Mouse (Mus musculus): Measurements from ENCODE around the gene Greb1. TPM values are rescaled to one million over a fixed set of nuclear protein-coding genes. Genes with fewer than 3 reads are reported as not detected.

Gene Greb1
- total and polyA plus RNA-seq, 3 experiments: 0.25 to 0.51 (median 0.39) TPM

DNA sequence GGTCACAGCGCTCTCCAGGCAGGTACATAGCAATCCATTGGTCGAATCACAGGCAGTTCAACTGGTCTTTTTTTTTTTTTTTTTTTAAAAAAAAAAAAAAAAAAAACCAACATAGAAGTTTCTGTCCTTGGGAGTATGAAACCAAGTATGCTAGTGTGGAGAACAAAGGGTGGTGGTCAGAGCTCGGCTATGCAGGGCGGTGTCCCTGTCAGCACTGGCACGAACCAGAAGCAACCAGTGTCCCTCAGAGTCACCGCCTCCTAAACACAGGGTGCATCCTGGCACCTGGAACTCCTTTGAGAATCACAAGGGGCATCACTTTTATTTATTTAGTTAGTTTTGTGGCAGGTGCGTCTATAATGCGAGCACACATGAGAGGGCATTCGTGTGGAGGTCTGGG lies 47.1 kb downstream of the Greb1 start:
- no peaks in the 10 kb centered on the region for H3K27me3 ChIP-seq (ENCODE audit: control insufficient read depth, insufficient read depth, low read length)
- DNase-seq: no peak
- H3K36me3 ChIP-seq (ENCODE audit: control insufficient read depth, insufficient read depth, low read length): no peaks in the 10 kb centered on the region
- 79% methylated on average over 9 of the region's 9 CpGs for WGBS
- TF ChIP-seq EP300 (IDR thresholded peaks at IDR 0.05; ENCODE audit: insufficient read depth, low read depth, low read length) (no peak), POLR2A (IDR thresholded peaks at IDR 0.05; ENCODE audit: insufficient read depth, low read depth, low read length) (no peak), CTCF (IDR thresholded peaks at IDR 0.05) (no peak)
- H3K79me2 ChIP-seq (replicated peaks; ENCODE audit: control insufficient read depth, insufficient read depth, low read length): no peaks in the 10 kb centered on the region
- H3K4me1 ChIP-seq (ENCODE audit: control insufficient read depth, insufficient read depth, low read length): no peaks in the 10 kb centered on the region
- no peak overlapping the region for H3K9ac ChIP-seq (ENCODE audit: low read depth, low read length)
- no peak overlapping the region for H3K4me3 ChIP-seq
- H3K27ac ChIP-seq: no peak overlapping the region
- intact Hi-C loops (cut with DNase I): loop anchor here (10.0 kb wide), 1 partner anchor 89 kb away; no protein-coding TSS in a partner anchor

DNA sequence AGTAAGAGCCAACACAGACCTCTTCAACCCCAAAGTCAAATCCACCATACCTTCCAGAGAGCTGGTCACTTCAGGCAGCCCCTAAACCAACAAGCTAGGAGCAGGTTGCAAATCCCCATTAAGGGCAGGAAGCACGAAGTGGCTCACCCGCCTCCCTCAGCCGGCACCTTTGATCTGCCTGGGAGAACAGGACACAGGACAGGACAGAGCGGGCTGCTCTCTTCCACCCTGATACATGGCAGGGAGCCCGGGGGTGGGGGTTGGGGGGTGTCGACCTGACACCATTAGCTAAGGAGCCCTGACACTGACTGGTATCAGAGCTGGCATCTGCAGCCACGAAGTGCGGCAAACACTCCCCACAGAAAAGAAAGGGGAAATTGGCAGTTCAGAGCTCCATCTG lies 47.6 kb downstream of the Greb1 start:
- no peaks in the 10 kb centered on the region for H3K27me3 ChIP-seq (ENCODE audit: control insufficient read depth, insufficient read depth, low read length)
- H3K36me3 ChIP-seq (ENCODE audit: control insufficient read depth, insufficient read depth, low read length): no peaks in the 10 kb centered on the region
- no peaks in the 10 kb centered on the region for H3K79me2 ChIP-seq (replicated peaks; ENCODE audit: control insufficient read depth, insufficient read depth, low read length)
- H3K9ac ChIP-seq (ENCODE audit: low read depth, low read length): no peak overlapping the region
- no peak for DNase-seq
- no peak overlapping the region for H3K4me3 ChIP-seq
- WGBS: 28% methylated on average over 8 of the region's 8 CpGs
- no peaks in the 10 kb centered on the region for H3K4me1 ChIP-seq (ENCODE audit: control insufficient read depth, insufficient read depth, low read length)
- intact Hi-C loops (cut with DNase I): loop anchor here (10.0 kb wide), 1 partner anchor 88 kb away; no protein-coding TSS in a partner anchor
- TF ChIP-seq CTCF (IDR thresholded peaks at IDR 0.05) (no peak), EP300 (IDR thresholded peaks at IDR 0.05; ENCODE audit: insufficient read depth, low read depth, low read length) (no peak), POLR2A (IDR thresholded peaks at IDR 0.05; ENCODE audit: insufficient read depth, low read depth, low read length) (no peak)
- H3K27ac ChIP-seq: no peak overlapping the region

DNA sequence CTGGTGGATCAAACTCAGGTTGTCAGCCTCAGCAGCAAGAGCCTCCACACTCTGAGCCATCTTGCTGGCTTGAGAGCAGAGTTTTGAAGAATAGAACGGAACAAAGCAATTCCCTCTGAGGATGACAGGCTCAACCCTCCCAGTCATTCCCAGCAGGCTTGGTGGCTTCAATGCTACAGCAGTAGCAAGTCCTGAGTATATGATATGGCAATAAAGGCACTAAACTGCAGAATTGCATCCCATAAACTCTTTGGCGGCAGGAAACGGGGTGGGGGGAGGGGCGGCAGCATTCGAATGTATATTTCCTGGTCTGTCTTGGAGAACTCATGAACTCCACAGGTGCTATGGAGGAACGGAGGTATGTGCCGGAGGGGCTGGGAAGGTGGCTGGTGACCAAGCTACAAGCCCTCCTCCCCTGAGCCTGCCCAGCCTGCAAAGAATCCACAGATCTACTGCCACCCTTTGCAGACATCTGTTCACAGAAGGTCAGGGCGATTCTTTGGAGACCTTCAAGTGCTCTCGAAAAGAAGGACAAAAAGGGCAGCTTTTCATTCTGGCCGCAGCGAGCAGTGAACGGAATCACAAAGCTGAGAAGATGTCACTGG lies 48.3 kb downstream of the Greb1 start:
- Histone ChIP-seq H3K79me2 (replicated peaks; ENCODE audit: control insufficient read depth, insufficient read depth, low read length) (no peaks in the 10 kb centered on the region), H3K27me3 (ENCODE audit: control insufficient read depth, insufficient read depth, low read length) (no peaks in the 10 kb centered on the region), H3K36me3 (ENCODE audit: control insufficient read depth, insufficient read depth, low read length) (no peaks in the 10 kb centered on the region), H3K4me1 (ENCODE audit: control insufficient read depth, insufficient read depth, low read length) (no peaks in the 10 kb centered on the region), H3K9ac (ENCODE audit: low read depth, low read length) (no peak overlapping the region), H3K27ac (no peak overlapping the region), H3K4me3 (no peak overlapping the region)
- WGBS: 80% methylated on average over 12 of the region's 12 CpGs
- intact Hi-C loops (cut with DNase I): loop anchor here (10.0 kb wide), 1 partner anchor 88 kb away; no protein-coding TSS in a partner anchor
- TF ChIP-seq CTCF (IDR thresholded peaks at IDR 0.05): no peak
- no peak for TF ChIP-seq EP300 (IDR thresholded peaks at IDR 0.05; ENCODE audit: insufficient read depth, low read depth, low read length)
- no peak for TF ChIP-seq POLR2A (IDR thresholded peaks at IDR 0.05; ENCODE audit: insufficient read depth, low read depth, low read length)
- DNase-seq: no peak

DNA sequence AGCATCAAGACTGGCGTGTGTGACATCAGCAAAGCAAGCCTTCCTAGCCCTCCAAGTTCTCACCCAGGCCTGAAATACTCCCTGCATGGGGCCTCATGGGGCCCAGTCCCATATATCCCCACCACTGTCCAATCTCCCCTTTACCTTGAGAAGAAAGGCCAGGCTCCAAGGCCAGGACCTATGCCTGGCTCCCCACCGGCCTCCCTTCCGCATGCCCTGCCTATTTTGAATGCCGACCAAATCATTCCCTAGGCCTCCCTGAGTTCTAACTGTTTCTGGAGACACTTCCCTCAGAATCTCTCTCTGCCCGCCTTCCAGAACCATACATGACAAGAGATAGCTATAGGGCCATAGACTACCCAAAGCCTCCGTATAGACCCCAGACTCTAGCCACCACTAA lies 49.1 kb downstream of the Greb1 start:
- no peak overlapping the region for H3K9ac ChIP-seq (ENCODE audit: low read depth, low read length)

DNA sequence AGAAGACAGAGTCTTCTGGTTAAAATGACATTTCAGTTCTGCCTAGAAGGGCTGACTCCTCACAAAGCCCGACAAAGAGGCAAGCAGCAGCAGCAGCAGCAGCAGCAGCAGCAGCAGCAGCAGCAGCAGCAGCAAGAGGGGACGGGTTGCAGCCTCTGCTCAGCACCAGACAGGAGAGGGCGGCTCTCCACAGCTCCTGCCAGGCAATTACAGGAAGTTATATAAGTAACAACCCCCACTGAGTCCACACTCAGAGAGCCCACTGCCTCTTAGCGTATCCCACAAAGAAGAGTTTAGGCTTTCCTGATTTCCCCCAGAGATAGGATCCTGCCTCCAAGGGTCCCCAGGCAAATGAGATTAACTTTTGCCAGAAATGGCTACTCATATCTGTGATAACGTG lies 60.6 kb downstream of the Greb1 start:
- Histone ChIP-seq H3K27me3 (ENCODE audit: control insufficient read depth, insufficient read depth, low read length) (no peaks in the 10 kb centered on the region), H3K36me3 (ENCODE audit: control insufficient read depth, insufficient read depth, low read length) (no peaks in the 10 kb centered on the region), H3K4me3 (no peak overlapping the region), H3K79me2 (replicated peaks; ENCODE audit: control insufficient read depth, insufficient read depth, low read length) (no peaks in the 10 kb centered on the region), H3K27ac (no peak overlapping the region), H3K4me1 (ENCODE audit: control insufficient read depth, insufficient read depth, low read length) (no peaks in the 10 kb centered on the region), H3K9ac (ENCODE audit: low read depth, low read length) (no peak overlapping the region)
- no peak for DNase-seq
- WGBS: 28% methylated on average over 5 of the region's 5 CpGs
- TF ChIP-seq POLR2A (IDR thresholded peaks at IDR 0.05; ENCODE audit: insufficient read depth, low read depth, low read length) (no peak), CTCF (IDR thresholded peaks at IDR 0.05) (no peak), EP300 (IDR thresholded peaks at IDR 0.05; ENCODE audit: insufficient read depth, low read depth, low read length) (no peak)
- intact Hi-C loops (cut with DNase I): no loop called here

More for the DNA sequence above, 49.1 kb downstream of the Greb1 start:
- intact Hi-C loops (cut with DNase I): loop anchor here (10.0 kb wide), 1 partner anchor 87 kb away; no protein-coding TSS in a partner anchor
- TF ChIP-seq CTCF (IDR thresholded peaks at IDR 0.05) (no peak), POLR2A (IDR thresholded peaks at IDR 0.05; ENCODE audit: insufficient read depth, low read depth, low read length) (no peak), EP300 (IDR thresholded peaks at IDR 0.05; ENCODE audit: insufficient read depth, low read depth, low read length) (no peak)
- H3K4me3 ChIP-seq: no peak overlapping the region
- no peaks in the 10 kb centered on the region for H3K27me3 ChIP-seq (ENCODE audit: control insufficient read depth, insufficient read depth, low read length)
- no peaks in the 10 kb centered on the region for H3K79me2 ChIP-seq (replicated peaks; ENCODE audit: control insufficient read depth, insufficient read depth, low read length)
- no peak overlapping the region for H3K27ac ChIP-seq
- no peak for DNase-seq
- no peaks in the 10 kb centered on the region for H3K36me3 ChIP-seq (ENCODE audit: control insufficient read depth, insufficient read depth, low read length)
- WGBS: 94% methylated on average over 6 of the region's 6 CpGs
- no peaks in the 10 kb centered on the region for H3K4me1 ChIP-seq (ENCODE audit: control insufficient read depth, insufficient read depth, low read length)

DNA sequence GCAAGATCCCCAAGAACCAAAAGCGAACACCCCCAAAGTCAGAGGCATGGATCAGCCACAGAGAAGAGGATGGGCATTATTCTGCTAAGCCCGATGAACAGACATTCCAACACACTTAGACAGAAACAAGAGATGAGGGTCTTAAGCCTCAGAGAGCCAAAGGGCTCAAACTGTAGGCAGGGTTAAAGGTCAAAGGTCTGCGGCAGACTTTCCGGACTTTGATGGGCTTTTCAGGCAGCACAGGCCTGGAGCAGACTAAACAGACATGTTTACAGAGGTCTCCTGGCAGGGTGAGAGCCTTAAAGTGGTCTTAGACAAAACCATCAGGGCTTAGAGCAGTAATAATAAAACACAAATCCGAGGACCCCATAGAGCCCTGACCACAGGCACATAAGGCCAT lies 63.4 kb downstream of the Greb1 start:
- Histone ChIP-seq H3K4me3 (no peak overlapping the region), H3K79me2 (replicated peaks; ENCODE audit: control insufficient read depth, insufficient read depth, low read length) (no peaks in the 10 kb centered on the region), H3K27me3 (ENCODE audit: control insufficient read depth, insufficient read depth, low read length) (no peaks in the 10 kb centered on the region), H3K9ac (ENCODE audit: low read depth, low read length) (no peak overlapping the region), H3K27ac (no peak overlapping the region), H3K36me3 (ENCODE audit: control insufficient read depth, insufficient read depth, low read length) (no peaks in the 10 kb centered on the region), H3K4me1 (ENCODE audit: control insufficient read depth, insufficient read depth, low read length) (no peaks in the 10 kb centered on the region)
- DNase-seq: no peak
- WGBS: 79% methylated on average over 5 of the region's 5 CpGs
- TF ChIP-seq CTCF (IDR thresholded peaks at IDR 0.05) (no peak), POLR2A (IDR thresholded peaks at IDR 0.05; ENCODE audit: insufficient read depth, low read depth, low read length) (no peak), EP300 (IDR thresholded peaks at IDR 0.05; ENCODE audit: insufficient read depth, low read depth, low read length) (no peak)
- intact Hi-C loops (cut with DNase I): no loop called here
